In the genomic region with DNA sequence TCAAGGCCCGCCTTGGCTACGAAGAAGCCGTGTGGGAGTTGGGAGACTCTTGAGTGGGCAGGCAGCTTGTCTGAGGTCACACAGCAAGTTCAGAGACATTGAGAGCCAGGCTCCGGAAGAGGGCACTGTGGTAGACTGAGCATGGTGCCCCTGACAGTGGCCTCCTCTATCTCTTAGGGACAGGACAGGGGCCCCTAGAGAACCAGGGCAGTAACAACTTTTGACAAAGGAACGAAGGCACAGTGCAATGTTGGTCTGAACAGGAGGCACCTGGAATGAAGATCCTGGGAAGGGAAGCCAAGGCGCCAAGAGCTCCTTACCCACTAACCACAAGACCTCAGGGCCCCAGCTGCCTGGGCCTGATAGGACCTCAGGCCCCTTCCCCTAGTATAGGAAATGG, we compare ENCODE assay signal across 8 mouse cellular contexts. TPM values are rescaled to one million over a fixed set of nuclear protein-coding genes. Genes with fewer than 3 reads are reported as not detected.
DNase-seq lines count a peak whose midpoint lies in the region; ATAC-seq and TF ChIP-seq lines count a peak whose summit lies in the region.

No protein-coding gene starts in this region.

- 0 out of 2 replicates have a peak, but pooled peaks cover 5% of the 10 kb centered on the region for H3K27me3 ChIP-seq in heart, embryonic 13.5 days (replicated peaks)
- no peaks in the 10 kb centered on the region for H3K27me3 ChIP-seq in intestine, postnatal 0 days (replicated peaks; ENCODE audit: control insufficient read depth, insufficient read depth, low read length)

- TF ChIP-seq CTCF in intestine, postnatal 0 days (IDR thresholded peaks at IDR 0.05; ENCODE audit: low read depth), result peak; percentile 62
- TF ChIP-seq CTCF in olfactory bulb, adult 2 months (IDR thresholded peaks at IDR 0.05; ENCODE audit: insufficient read depth, low read depth, low read length), result no peak

- WGBS in heart, embryonic 13.5 days, result 63% methylated on average over 6 of the region's 6 CpGs
- 71% methylated on average over 6 of the region's 6 CpGs for WGBS in intestine, postnatal 0 days
- 63% methylated on average over 6 of the region's 6 CpGs for WGBS in olfactory bulb, adult 2 months

- no peak for TF ChIP-seq POLR2A in olfactory bulb, adult 2 months (IDR thresholded peaks at IDR 0.05; ENCODE audit: insufficient read depth, low read depth, low read length)

- H3K27ac ChIP-seq in heart, embryonic 13.5 days (replicated peaks), result no peak overlapping the region
- peak overlapping the region; percentile 60 for H3K27ac ChIP-seq in intestine, postnatal 0 days (ENCODE audit: low read depth, low read length)
- H3K27ac ChIP-seq in olfactory bulb, adult 2 months (ENCODE audit: insufficient read depth, low read depth, low read length), result peak overlapping the region; percentile 83

- DNase-seq in heart, postnatal 10 days, result no peak
- peak; percentile 65 for DNase-seq in c-Kit-positive CD71-positive TER-119-positive erythroid progenitor cells, embryonic 14.5 days (ENCODE audit: low spot score)
- no peak for DNase-seq in left cerebral cortex, postnatal 36 days (ENCODE audit: low spot score in 2 of 2)
- DNase-seq in left cerebral cortex, postnatal 10 days (ENCODE audit: extremely low spot score in 1 of 2, low spot score in 2 of 2), result no peak
- DNase-seq in lung, adult 18-20 months, result no peak

- H3K4me3 ChIP-seq in heart, embryonic 13.5 days, result peak overlapping the region; percentile 28
- H3K4me3 ChIP-seq in intestine, postnatal 0 days (ENCODE audit: low read depth, low read length), result 0 out of 2 replicates have a peak overlapping the region, but pooled peaks have one; percentile 3
- H3K4me3 ChIP-seq in olfactory bulb, adult 2 months (ENCODE audit: insufficient read depth, low read depth, low read length), result peak overlapping the region; percentile 38

- H3K9ac ChIP-seq in heart, embryonic 13.5 days, result peak overlapping the region; percentile 68; the same call in 1 of the 2 replicates
- H3K9ac ChIP-seq in intestine, postnatal 0 days (ENCODE audit: low read depth, low read length), result no peak overlapping the region

- ATAC-seq in heart, embryonic 13.5 days (ENCODE audit: extremely low read depth, insufficient number of reproducible peaks, low FRiP score, low TSS enrichment), result no peak
- no peak for ATAC-seq in intestine, postnatal 0 days

- intact Hi-C loops in heart, postnatal 10 days (cut with DNase I), result no loop called here
- intact Hi-C loops in left cerebral cortex, postnatal 36 days (cut with DNase I), result no loop called here
- intact Hi-C loops in left cerebral cortex, postnatal 10 days (cut with DNase I), result no loop called here

- H3K36me3 ChIP-seq in heart, embryonic 13.5 days, result no peaks in the 10 kb centered on the region
- H3K36me3 ChIP-seq in intestine, postnatal 0 days (ENCODE audit: control insufficient read depth, insufficient read depth), result no peaks in the 10 kb centered on the region

- peaks cover 62% of the 10 kb centered on the region for H3K4me1 ChIP-seq in heart, embryonic 13.5 days
- H3K4me1 ChIP-seq in intestine, postnatal 0 days (replicated peaks; ENCODE audit: control insufficient read depth, insufficient read depth, low read length), result 0 out of 2 replicates have a peak, but pooled peaks cover 6% of the 10 kb centered on the region
- H3K4me1 ChIP-seq in olfactory bulb, adult 2 months (ENCODE audit: control insufficient read depth, insufficient read depth, low read length), result peaks cover 78% of the 10 kb centered on the region

- H3K4me2 ChIP-seq in heart, embryonic 13.5 days, result peak overlapping the region; percentile 51
- peak overlapping the region; percentile 51 for H3K4me2 ChIP-seq in intestine, postnatal 0 days (replicated peaks; ENCODE audit: low read depth)

- no peaks in the 10 kb centered on the region for H3K9me3 ChIP-seq in heart, embryonic 13.5 days
- H3K9me3 ChIP-seq in intestine, postnatal 0 days (ENCODE audit: control insufficient read depth), result no peaks in the 10 kb centered on the region

RNA-seq across cellular contexts. Expression of gene Adgrg1, which starts 10.5 kb away (rescaled TPM):
- polyA plus RNA-seq in heart, embryonic 13.5 days (2015; fragmentation: Nextera tagmentation; extraction: Ambion mirVana), result 4.4 and 4.7 TPM in 2 replicates
- total RNA-seq in heart, postnatal 10 days (2021), result 10 to 100 TPM; 36.6 to 61.8 TPM
- polyA plus RNA-seq in intestine, postnatal 0 days (2015; fragmentation: Nextera tagmentation; extraction: Ambion mirVana), result 22.3 and 22.7 TPM in 2 replicates
- polyA plus RNA-seq in olfactory bulb, adult 2 months (2012; ENCODE audit: insufficient read depth, insufficient read length, low replicate concordance, missing spikeins), result not detected in 2 replicates
- total RNA-seq in left cerebral cortex, postnatal 36 days (2021), result 10 to 100 TPM; 73.3 to 74.2 TPM
- total RNA-seq in left cerebral cortex, postnatal 10 days (2021), result 100 to 1,000 TPM; 122 to 128 TPM

RNA-seq across cellular contexts. Expression of gene Adgrg3, which starts 32.5 kb away (rescaled TPM):
- 3.0 and 3.1 TPM in 2 replicates for polyA plus RNA-seq in heart, embryonic 13.5 days (2015; fragmentation: Nextera tagmentation; extraction: Ambion mirVana)
- total RNA-seq in heart, postnatal 10 days (2021), result 1 to 10 TPM; 2.0 to 3.4 TPM
- 4.2 and 4.7 TPM in 2 replicates for polyA plus RNA-seq in intestine, postnatal 0 days (2015; fragmentation: Nextera tagmentation; extraction: Ambion mirVana)
- not detected in 2 replicates for polyA plus RNA-seq in olfactory bulb, adult 2 months (2012; ENCODE audit: insufficient read depth, insufficient read length, low replicate concordance, missing spikeins)
- total RNA-seq in left cerebral cortex, postnatal 36 days (2021), result under 1 TPM in 1 of 2 experiments, not detected in 1; 0.29 TPM
- total RNA-seq in left cerebral cortex, postnatal 10 days (2021), result under 1 TPM; 0.22 to 0.32 TPM
